Mouse (Mus musculus) bone marrow macrophage, adult 2 months (primary cell): ENCODE measurements around the gene Pou5f1.

Source experiments
- CTCF ChIP-seq: IDR thresholded peaks from 2 replicates; pipeline ENCODE4 v1.5.1; 2012; ENCODE audit warnings: low read depth, mild to moderate bottlenecking, low read length, moderate library complexity
- POLR2A ChIP-seq: IDR thresholded peaks from 2 replicates; pipeline ENCODE4 v1.6.1; 2012; ENCODE audit warnings: mild to moderate bottlenecking, low read depth, low read length, borderline replicate concordance

GRCm38 (mm10) chr17:35550143-35550494 lies 44.3 kb downstream of the Pou5f1 start:
- TF ChIP-seq POLR2A = no peak
- TF ChIP-seq CTCF = no peak
